Mouse (Mus musculus) bone marrow, adult 2 months (tissue): ENCODE data around the gene Tmem53. TPM values are rescaled to one million over a fixed set of nuclear protein-coding genes. Genes with fewer than 3 reads are reported as not detected.

ENCODE experiments used
- H3K27ac ChIP-seq: fragments of 200-500 bp; 2 replicates; pipeline ENCODE4 v1.5.1; 2012; ENCODE audit warnings: low read depth, mild to moderate bottlenecking, control low read depth, inconsistent platforms, low read length; ENCODE audit not compliant: control insufficient read depth, poor library complexity, insufficient read depth
- H3K4me1 ChIP-seq: fragments of 200-500 bp; 2 replicates; pipeline ENCODE4 v1.6.1; 2011; ENCODE audit warnings: low read length; ENCODE audit not compliant: control insufficient read depth, insufficient read depth
- H3K4me3 ChIP-seq: fragments of 200-500 bp; replicated peaks from 2 replicates; pipeline ENCODE3; 2011; ENCODE audit warnings: mild to moderate bottlenecking, low read depth, low read length, control low read depth; ENCODE audit not compliant: control insufficient read depth
- CTCF ChIP-seq: fragments of 200-500 bp; IDR thresholded peaks from 2 replicates; pipeline ENCODE4 v1.5.1; 2011; ENCODE audit warnings: low read length, control low read depth; ENCODE audit not compliant: control insufficient read depth, insufficient read depth
- POLR2A ChIP-seq: fragments of 200-500 bp; IDR thresholded peaks from 2 replicates; pipeline ENCODE4 v1.6.1; 2011; ENCODE audit warnings: low read depth, mild to moderate bottlenecking, control low read depth, low read length, borderline replicate concordance; ENCODE audit not compliant: control insufficient read depth
- WGBS: fragments of 180-500 bp; shearing (Covaris S2); methylation state at CpG from one replicate; pipeline ENCODE4 v1.1.7; 2018; 5-methylcytosine and 5-hydroxymethylcytosine counted together
- polyA plus RNA-seq: library from polyadenylated mRNA; stranded (reverse); fragments of >200 nt; gene quantifications from 2 replicates; pipeline ENCODE4 v1.2.4, GENCODE M21; 2011; ENCODE audit warnings: low replicate concordance; ENCODE audit not compliant: missing spikeins, insufficient read depth, insufficient read length

Gene Tmem53
- polyA plus RNA-seq, 1 experiment, result 1.7 TPM

GRCm38 (mm10) chr4:117218517-117219219, 33.1 kb upstream of the Tmem53 start:
- 9% methylated on average over 10 of the region's 10 CpGs for WGBS
- Histone ChIP-seq H3K27ac (no peak overlapping the region), H3K4me1 (no peaks in the 10 kb centered on the region; the same call in none of the 2 replicates), H3K4me3 (no peak overlapping the region)
- no peak for TF ChIP-seq POLR2A
- TF ChIP-seq CTCF, result peak; percentile 92

- Histone ChIP-seq H3K27ac (no peak overlapping the region), H3K4me1 (no peaks in the 10 kb centered on the region; the same call in none of the 2 replicates), H3K4me3 (no peak overlapping the region)
- WGBS, result 48% methylated on average over 9 of the region's 9 CpGs
- no peak for TF ChIP-seq POLR2A
Observed at GRCm38 (mm10) chr4:117220741-117221515, 30.8 kb upstream of the Tmem53 start.

GRCm38 (mm10) chr4:117221836-117222235, 29.9 kb upstream of the Tmem53 start:
- no peaks in the 10 kb centered on the region; the same call in none of the 2 replicates for H3K4me1 ChIP-seq
- no peak for TF ChIP-seq POLR2A
- no peak for TF ChIP-seq CTCF
- 86% methylated on average over 9 of the region's 9 CpGs for WGBS
- H3K4me3 ChIP-seq, result no peak overlapping the region
- no peak overlapping the region for H3K27ac ChIP-seq

GRCm38 (mm10) chr4:117223001-117223400, 28.8 kb upstream of the Tmem53 start:
- H3K4me1 ChIP-seq, result no peaks in the 10 kb centered on the region; the same call in none of the 2 replicates
- 36% methylated on average over 5 of the region's 5 CpGs for WGBS
- TF ChIP-seq POLR2A (no peak), CTCF (no peak)
- H3K4me3 ChIP-seq, result no peak overlapping the region
- no peak overlapping the region for H3K27ac ChIP-seq

- H3K27ac ChIP-seq, result no peak overlapping the region
- TF ChIP-seq CTCF (no peak), POLR2A (no peak)
- no peak overlapping the region for H3K4me3 ChIP-seq
- WGBS, result 83% methylated on average over 8 of the region's 8 CpGs
- H3K4me1 ChIP-seq, result no peaks in the 10 kb centered on the region; the same call in none of the 2 replicates
Observed at GRCm38 (mm10) chr4:117224122-117224521, 27.6 kb upstream of the Tmem53 start.

- Histone ChIP-seq H3K4me1 (no peaks in the 10 kb centered on the region; the same call in none of the 2 replicates), H3K27ac (no peak overlapping the region), H3K4me3 (no peak overlapping the region)
- TF ChIP-seq POLR2A (no peak), CTCF (no peak)
Observed at GRCm38 (mm10) chr4:117225250-117225649, 26.5 kb upstream of the Tmem53 start.

- 85% methylated on average over 15 of the region's 15 CpGs for WGBS
- no peak overlapping the region for H3K4me3 ChIP-seq
Observed at GRCm38 (mm10) chr4:117229590-117229989, 22.2 kb upstream of the Tmem53 start.

GRCm38 (mm10) chr4:117230331-117230730, 21.4 kb upstream of the Tmem53 start:
- Histone ChIP-seq H3K27ac (no peak overlapping the region), H3K4me3 (no peak overlapping the region), H3K4me1 (no peaks in the 10 kb centered on the region)
- WGBS, result 65% methylated on average over 10 of the region's 10 CpGs
- TF ChIP-seq POLR2A (no peak), CTCF (peak; percentile 59)

More at GRCm38 (mm10) chr4:117229590-117229989, 22.2 kb upstream of the Tmem53 start:
- H3K27ac ChIP-seq, result no peak overlapping the region
- TF ChIP-seq CTCF (no peak), POLR2A (no peak)
- no peaks in the 10 kb centered on the region for H3K4me1 ChIP-seq

GRCm38 (mm10) chr4:117231208-117231607, 20.5 kb upstream of the Tmem53 start:
- TF ChIP-seq POLR2A, result no peak
- no peak for TF ChIP-seq CTCF
- H3K4me1 ChIP-seq, result no peaks in the 10 kb centered on the region
- 94% methylated on average over 2 of the region's 2 CpGs for WGBS
- no peak overlapping the region for H3K27ac ChIP-seq
- no peak overlapping the region for H3K4me3 ChIP-seq
